Mouse (Mus musculus): ENCODE data around the gene Ttyh3. TPM values are rescaled to one million over a fixed set of nuclear protein-coding genes. Genes with fewer than 3 reads are reported as not detected.

Gene Ttyh3
- polyA plus RNA-seq, 1 experiment from 2014 or later: 83.3 TPM

GRCm38 (mm10) chr5:140647821-140648518 lies 861 bp downstream of the Ttyh3 start:
- no peaks in the 10 kb centered on the region for H3K27me3 ChIP-seq (ENCODE audit: control insufficient read depth, insufficient read depth, low read length)
- peak overlapping the region; percentile 91 for H3K4me2 ChIP-seq (ENCODE audit: low read depth, low read length, severe bottlenecking)
- H3K36me3 ChIP-seq (ENCODE audit: control insufficient read depth, insufficient read depth, low read length): peaks cover 6% of the 10 kb centered on the region; the same call in 1 of the 2 replicates
- peaks cover 18% of the 10 kb centered on the region for H3K4me1 ChIP-seq (replicated peaks; ENCODE audit: control insufficient read depth, insufficient read depth, low read length)
- peak; percentile 76 for DNase-seq (ENCODE audit: low spot score)
- WGBS: 3% methylated on average over 13 of the region's 13 CpGs
- H3K9me3 ChIP-seq (ENCODE audit: control insufficient read depth, low read length): no peaks in the 10 kb centered on the region
- H3K4me3 ChIP-seq (ENCODE audit: low read depth, low read length): peak overlapping the region; percentile 97
- peak overlapping the region; percentile 79 for H3K27ac ChIP-seq (ENCODE audit: low read depth, low read length)
- H3K9ac ChIP-seq (ENCODE audit: low read length): peak overlapping the region; percentile 100
- ATAC-seq (replicated peaks; ENCODE audit: low FRiP score): peak; percentile 31

DNA sequence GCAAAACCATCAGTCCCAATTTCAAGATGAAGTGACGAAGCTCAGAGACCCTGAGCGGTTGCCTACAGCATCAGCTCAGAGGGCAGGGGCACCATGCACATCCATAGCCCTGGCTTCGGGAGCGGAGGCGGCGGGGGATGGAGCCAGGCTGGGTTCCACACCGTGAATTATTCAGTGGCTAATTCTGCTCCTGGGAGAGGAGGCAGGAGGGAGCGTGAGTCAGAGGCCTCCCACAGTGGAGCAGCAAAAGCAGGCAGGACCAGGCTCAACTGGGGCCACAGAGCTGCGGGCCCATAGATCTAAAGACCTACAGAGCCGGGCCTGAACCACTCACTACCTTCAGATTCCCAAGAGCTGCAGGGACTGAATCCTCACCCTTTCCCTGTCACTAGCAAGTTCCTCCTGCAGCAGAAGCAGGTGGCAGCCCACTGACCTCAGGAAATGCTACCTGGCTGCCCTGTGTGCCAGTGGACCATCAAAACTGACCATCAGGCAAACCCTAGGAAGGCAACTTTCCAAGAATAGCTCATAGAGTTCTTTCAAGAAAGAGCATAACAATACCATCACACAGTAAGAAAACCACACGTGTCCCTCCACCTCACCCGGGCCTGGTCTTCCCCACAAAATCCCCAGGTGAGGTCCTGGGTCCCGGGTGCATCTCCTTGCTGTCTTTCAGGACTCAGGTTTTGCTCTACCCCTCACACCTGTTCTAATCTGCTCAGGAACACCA lies 1.6 kb downstream of the Ttyh3 start:
- Histone ChIP-seq H3K4me3 (ENCODE audit: low read depth, low read length) (peak overlapping the region; percentile 97), H3K36me3 (ENCODE audit: control insufficient read depth, insufficient read depth, low read length) (peaks cover 6% of the 10 kb centered on the region; the same call in 1 of the 2 replicates), H3K4me1 (replicated peaks; ENCODE audit: control insufficient read depth, insufficient read depth, low read length) (peaks cover 18% of the 10 kb centered on the region), H3K27ac (ENCODE audit: low read depth, low read length) (no peak overlapping the region), H3K27me3 (ENCODE audit: control insufficient read depth, insufficient read depth, low read length) (no peaks in the 10 kb centered on the region), H3K9ac (ENCODE audit: low read length) (peak overlapping the region; percentile 100), H3K4me2 (ENCODE audit: low read depth, low read length, severe bottlenecking) (peak overlapping the region; percentile 91), H3K9me3 (ENCODE audit: control insufficient read depth, low read length) (no peaks in the 10 kb centered on the region)
- WGBS: 50% methylated on average over 13 of the region's 13 CpGs
- ATAC-seq (replicated peaks; ENCODE audit: low FRiP score) (no peak), DNase-seq (ENCODE audit: low spot score) (no peak)

GRCm38 (mm10) chr5:140646171-140646570 lies 2.7 kb downstream of the Ttyh3 start:
- peaks cover 6% of the 10 kb centered on the region; the same call in 1 of the 2 replicates for H3K36me3 ChIP-seq (ENCODE audit: control insufficient read depth, insufficient read depth, low read length)
- H3K27me3 ChIP-seq (ENCODE audit: control insufficient read depth, insufficient read depth, low read length): no peaks in the 10 kb centered on the region
- 95% methylated on average over 6 of the region's 6 CpGs for WGBS
- DNase-seq (ENCODE audit: low spot score) (no peak), ATAC-seq (replicated peaks; ENCODE audit: low FRiP score) (no peak)
- H3K27ac ChIP-seq (ENCODE audit: low read depth, low read length): no peak overlapping the region
- H3K9ac ChIP-seq (ENCODE audit: low read length): peak overlapping the region; percentile 100
- no peaks in the 10 kb centered on the region for H3K9me3 ChIP-seq (ENCODE audit: control insufficient read depth, low read length)
- peak overlapping the region; percentile 97 for H3K4me3 ChIP-seq (ENCODE audit: low read depth, low read length)
- peak overlapping the region; percentile 91 for H3K4me2 ChIP-seq (ENCODE audit: low read depth, low read length, severe bottlenecking)
- peaks cover 24% of the 10 kb centered on the region for H3K4me1 ChIP-seq (replicated peaks; ENCODE audit: control insufficient read depth, insufficient read depth, low read length)

GRCm38 (mm10) chr5:140645454-140645853 lies 3.4 kb downstream of the Ttyh3 start:
- Histone ChIP-seq H3K4me2 (ENCODE audit: low read depth, low read length, severe bottlenecking) (0 out of 2 replicates have a peak overlapping the region, but pooled peaks have one; percentile 15), H3K27me3 (ENCODE audit: control insufficient read depth, insufficient read depth, low read length) (no peaks in the 10 kb centered on the region), H3K27ac (ENCODE audit: low read depth, low read length) (no peak overlapping the region), H3K9me3 (ENCODE audit: control insufficient read depth, low read length) (no peaks in the 10 kb centered on the region), H3K4me1 (replicated peaks; ENCODE audit: control insufficient read depth, insufficient read depth, low read length) (peaks cover 24% of the 10 kb centered on the region), H3K4me3 (ENCODE audit: low read depth, low read length) (no peak overlapping the region), H3K9ac (ENCODE audit: low read length) (no peak overlapping the region; the same call in 1 of the 2 replicates), H3K36me3 (ENCODE audit: control insufficient read depth, insufficient read depth, low read length) (peaks cover 6% of the 10 kb centered on the region; the same call in 1 of the 2 replicates)
- no peak for ATAC-seq (replicated peaks; ENCODE audit: low FRiP score)
- 94% methylated on average over 4 of the region's 4 CpGs for WGBS
- DNase-seq (ENCODE audit: low spot score): no peak

- ATAC-seq (replicated peaks; ENCODE audit: low FRiP score): no peak
- Histone ChIP-seq H3K27ac (ENCODE audit: low read depth, low read length) (no peak overlapping the region), H3K9me3 (ENCODE audit: control insufficient read depth, low read length) (no peaks in the 10 kb centered on the region), H3K36me3 (ENCODE audit: control insufficient read depth, insufficient read depth, low read length) (peaks cover 10% of the 10 kb centered on the region; the same call in 1 of the 2 replicates), H3K4me3 (ENCODE audit: low read depth, low read length) (no peak overlapping the region), H3K27me3 (ENCODE audit: control insufficient read depth, insufficient read depth, low read length) (no peaks in the 10 kb centered on the region), H3K4me1 (replicated peaks; ENCODE audit: control insufficient read depth, insufficient read depth, low read length) (peaks cover 24% of the 10 kb centered on the region), H3K9ac (ENCODE audit: low read length) (no peak overlapping the region), H3K4me2 (ENCODE audit: low read depth, low read length, severe bottlenecking) (no peak overlapping the region)
- no peak for DNase-seq (ENCODE audit: low spot score)
- 86% methylated on average over 15 of the region's 15 CpGs for WGBS
Observed at GRCm38 (mm10) chr5:140644702-140645201, 4.1 kb downstream of the Ttyh3 start.

GRCm38 (mm10) chr5:140644263-140644662 lies 4.6 kb downstream of the Ttyh3 start:
- Histone ChIP-seq H3K4me1 (replicated peaks; ENCODE audit: control insufficient read depth, insufficient read depth, low read length) (peaks cover 21% of the 10 kb centered on the region), H3K27me3 (ENCODE audit: control insufficient read depth, insufficient read depth, low read length) (no peaks in the 10 kb centered on the region), H3K4me3 (ENCODE audit: low read depth, low read length) (no peak overlapping the region), H3K9ac (ENCODE audit: low read length) (no peak overlapping the region), H3K4me2 (ENCODE audit: low read depth, low read length, severe bottlenecking) (no peak overlapping the region), H3K27ac (ENCODE audit: low read depth, low read length) (no peak overlapping the region), H3K9me3 (ENCODE audit: control insufficient read depth, low read length) (no peaks in the 10 kb centered on the region), H3K36me3 (ENCODE audit: control insufficient read depth, insufficient read depth, low read length) (peaks cover 10% of the 10 kb centered on the region; the same call in 1 of the 2 replicates)
- ATAC-seq (replicated peaks; ENCODE audit: low FRiP score) (no peak), DNase-seq (ENCODE audit: low spot score) (no peak)
- 88% methylated on average over 6 of the region's 6 CpGs for WGBS

DNA sequence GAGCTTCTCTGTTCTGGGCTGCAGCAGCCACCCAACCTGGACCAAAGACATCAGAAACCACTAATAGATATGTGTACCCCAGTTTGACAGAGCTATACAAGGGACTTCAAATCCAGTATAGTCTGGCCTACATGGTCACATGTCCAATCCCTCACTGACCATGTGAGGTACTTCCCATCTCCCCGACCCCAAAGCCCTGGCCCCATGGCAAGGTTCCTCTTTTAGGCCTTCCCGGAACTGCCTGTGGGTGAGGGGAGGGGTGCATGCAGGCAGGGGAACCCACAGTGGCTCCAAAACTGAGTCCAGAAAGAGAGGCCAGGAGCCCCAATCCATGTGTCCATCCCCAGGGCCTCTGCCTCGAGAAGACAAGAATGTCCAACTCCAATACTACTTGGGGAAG lies 6.8 kb downstream of the Ttyh3 start:
- Histone ChIP-seq H3K4me2 (ENCODE audit: low read depth, low read length, severe bottlenecking) (no peak overlapping the region), H3K36me3 (ENCODE audit: control insufficient read depth, insufficient read depth, low read length) (peaks cover 14% of the 10 kb centered on the region; the same call in 1 of the 2 replicates), H3K9ac (ENCODE audit: low read length) (no peak overlapping the region), H3K27ac (ENCODE audit: low read depth, low read length) (no peak overlapping the region), H3K27me3 (ENCODE audit: control insufficient read depth, insufficient read depth, low read length) (no peaks in the 10 kb centered on the region), H3K4me1 (replicated peaks; ENCODE audit: control insufficient read depth, insufficient read depth, low read length) (peaks cover 21% of the 10 kb centered on the region), H3K4me3 (ENCODE audit: low read depth, low read length) (no peak overlapping the region), H3K9me3 (ENCODE audit: control insufficient read depth, low read length) (no peaks in the 10 kb centered on the region)
- no peak for DNase-seq (ENCODE audit: low spot score)
- ATAC-seq (replicated peaks; ENCODE audit: low FRiP score): no peak
- 80% methylated on average over 3 of the region's 3 CpGs for WGBS

DNA sequence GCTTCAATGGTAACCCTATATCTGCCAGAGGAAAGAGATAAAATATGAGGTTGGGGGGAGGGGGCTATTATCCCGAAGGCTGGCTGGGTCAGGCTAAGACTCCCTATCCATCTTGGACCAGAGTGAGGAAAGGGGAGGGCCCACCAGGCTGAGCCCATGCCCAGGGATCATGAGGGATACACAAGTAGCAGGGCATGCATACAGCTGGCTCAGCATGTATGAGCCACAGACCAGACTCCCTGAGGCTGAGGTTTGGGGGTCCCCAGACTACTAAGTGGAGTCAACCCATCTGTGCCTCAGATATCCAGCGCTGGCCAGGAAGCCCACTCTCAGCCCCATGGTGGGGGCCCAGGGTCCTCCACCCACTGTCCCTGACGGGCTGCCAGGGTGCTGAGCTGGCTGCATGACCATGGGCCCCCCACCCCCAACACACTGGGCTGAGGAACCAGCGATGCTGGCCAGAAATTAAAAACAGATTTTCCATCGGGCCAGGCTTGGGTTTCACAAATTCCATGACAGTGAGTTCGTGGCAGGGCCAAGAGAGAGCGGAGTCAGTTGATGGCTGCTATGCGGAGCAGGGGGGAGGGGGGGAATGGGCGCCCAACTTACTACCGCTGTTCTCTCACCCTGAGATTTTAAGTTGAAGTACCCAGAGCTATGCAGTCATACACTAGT lies 7.4 kb downstream of the Ttyh3 start:
- no peak for DNase-seq (ENCODE audit: low spot score)
- Histone ChIP-seq H3K9ac (ENCODE audit: low read length) (no peak overlapping the region), H3K9me3 (ENCODE audit: control insufficient read depth, low read length) (no peaks in the 10 kb centered on the region), H3K27ac (ENCODE audit: low read depth, low read length) (no peak overlapping the region), H3K4me2 (ENCODE audit: low read depth, low read length, severe bottlenecking) (no peak overlapping the region), H3K4me3 (ENCODE audit: low read depth, low read length) (no peak overlapping the region), H3K36me3 (ENCODE audit: control insufficient read depth, insufficient read depth, low read length) (peaks cover 16% of the 10 kb centered on the region; the same call in 1 of the 2 replicates), H3K27me3 (ENCODE audit: control insufficient read depth, insufficient read depth, low read length) (no peaks in the 10 kb centered on the region), H3K4me1 (replicated peaks; ENCODE audit: control insufficient read depth, insufficient read depth, low read length) (peaks cover 16% of the 10 kb centered on the region; the same call in 1 of the 2 replicates)
- ATAC-seq (replicated peaks; ENCODE audit: low FRiP score): no peak
- WGBS: 77% methylated on average over 10 of the region's 10 CpGs
